Mouse (Mus musculus): ENCODE measurements around the gene Bnipl.

Gene Bnipl

DNA sequence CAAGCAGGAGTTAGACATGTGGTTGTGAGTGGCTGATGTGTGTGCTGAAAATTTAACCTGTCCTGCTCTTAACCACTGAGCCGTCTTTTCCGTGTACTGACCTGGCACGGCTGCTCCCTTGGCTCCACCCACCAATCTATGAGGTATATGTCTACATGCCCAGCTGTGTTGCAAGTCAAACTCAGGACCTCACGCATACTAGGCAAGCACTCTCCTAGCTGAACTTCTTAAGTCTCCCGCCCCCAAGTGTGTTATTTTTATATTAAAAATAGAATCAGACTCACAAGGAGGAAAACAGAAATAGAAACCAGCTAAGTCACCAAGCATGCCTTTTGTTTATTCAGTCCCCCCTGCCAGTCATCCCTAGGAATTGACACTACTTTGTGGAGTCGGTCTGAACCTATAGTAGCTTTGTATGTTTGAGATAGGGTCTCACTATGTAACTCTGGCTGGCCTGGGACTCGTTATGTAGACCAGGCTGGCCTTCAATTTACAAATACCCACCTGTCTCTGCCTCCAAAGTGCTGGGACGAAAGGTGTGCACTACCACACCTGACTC is 13.4 kb downstream of the Bnipl start:
- DNase-seq (ENCODE audit: low read depth): no peak

DNA sequence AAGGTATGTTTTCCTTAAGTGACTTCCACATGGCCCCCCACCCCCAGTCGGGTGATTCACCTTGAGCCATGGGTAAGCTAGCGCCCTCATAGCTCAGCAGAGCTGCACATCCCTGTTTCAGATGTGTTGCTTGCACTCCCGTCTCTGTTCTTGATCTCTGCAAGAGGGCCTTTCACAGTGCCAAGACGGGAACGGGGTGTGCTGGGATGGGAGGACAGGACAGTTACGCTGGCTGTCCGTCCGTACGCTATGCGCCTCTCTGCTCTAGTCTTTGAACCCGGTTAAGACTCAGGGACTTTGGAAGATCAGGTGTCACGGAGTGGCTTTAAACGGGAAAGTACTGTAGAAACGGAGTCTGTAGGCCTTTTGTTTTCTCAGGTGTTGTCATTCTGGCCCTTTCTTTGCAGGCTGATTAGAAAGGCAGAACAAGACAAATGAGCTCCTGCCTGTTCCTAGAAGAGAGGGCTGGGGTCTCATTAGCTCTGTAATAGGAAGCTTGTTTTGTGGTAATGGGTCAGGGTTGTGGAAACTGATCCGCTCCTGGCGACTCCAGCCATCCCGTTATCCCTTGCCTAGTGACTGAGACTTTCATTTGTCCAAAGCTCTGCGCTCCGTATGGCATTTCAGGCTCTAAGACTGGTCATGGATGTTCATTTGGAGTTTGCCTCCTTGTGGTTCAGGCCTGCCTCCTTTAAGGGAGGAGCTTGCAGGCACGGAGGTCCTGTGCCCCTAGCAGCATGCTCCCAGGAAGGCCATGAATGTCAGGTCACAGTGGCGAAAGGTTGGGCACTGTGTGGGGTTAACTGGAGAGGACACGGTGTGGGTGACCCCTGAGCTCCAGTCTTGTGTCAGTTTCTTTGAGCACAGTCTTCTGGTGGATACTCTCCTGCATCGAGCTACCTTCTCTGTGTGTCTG is 15.3 kb downstream of the Bnipl start:
- no peak for DNase-seq (ENCODE audit: low read depth)

DNA sequence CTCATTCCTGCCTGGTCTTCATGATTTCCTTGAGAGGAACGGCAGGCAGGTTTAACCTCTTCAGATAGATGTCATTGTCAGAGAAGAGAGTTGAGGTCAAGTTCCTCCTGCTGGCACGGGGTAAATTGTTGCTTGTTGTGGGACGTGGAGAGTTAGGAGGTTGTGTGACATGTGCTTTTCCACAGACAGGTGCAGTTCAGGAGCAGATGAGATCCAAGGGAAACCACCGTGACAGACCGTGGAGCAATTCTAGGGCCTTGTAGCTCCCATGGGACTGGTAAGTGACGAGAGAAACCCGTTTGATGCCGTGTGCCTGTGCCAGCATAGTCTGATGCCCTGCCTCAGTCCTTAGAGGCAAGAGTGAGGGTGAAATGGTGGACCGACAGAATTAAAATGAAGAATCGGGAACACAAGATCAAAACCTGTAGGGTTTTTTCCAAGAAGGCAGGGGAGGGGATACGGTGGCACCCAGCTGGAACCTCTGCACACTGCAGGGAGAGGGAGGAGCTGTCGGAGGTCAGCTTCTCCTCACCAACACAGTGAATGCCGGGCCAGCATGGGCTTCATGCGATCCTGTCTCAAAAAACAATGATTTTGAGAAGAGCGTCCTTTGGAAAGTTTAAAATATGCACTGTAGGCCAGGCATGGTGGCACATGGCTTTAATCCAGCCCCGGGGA is 17.6 kb downstream of the Bnipl start:
- DNase-seq (ENCODE audit: low read depth): no peak

DNA sequence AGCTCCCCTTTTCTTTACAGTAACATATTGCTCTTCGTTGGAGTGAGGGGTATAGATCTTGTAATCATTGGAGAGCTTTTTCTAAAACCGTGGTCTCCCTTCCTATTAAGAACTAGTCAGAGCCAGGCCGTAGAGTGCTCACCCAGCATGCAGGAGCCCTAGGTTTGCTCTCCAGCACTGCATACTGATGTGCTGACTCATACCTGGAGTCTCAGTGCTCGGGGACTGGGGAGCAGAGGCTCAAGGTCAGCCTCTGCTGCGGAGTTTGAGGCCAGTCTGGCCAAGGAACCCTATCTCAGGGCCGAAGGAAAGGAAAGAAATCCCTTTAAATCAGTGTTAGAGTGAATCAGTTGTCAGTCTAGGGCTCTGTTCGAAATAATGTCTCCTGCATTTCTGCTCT is 18.2 kb downstream of the Bnipl start:
- no peak for DNase-seq (ENCODE audit: low read depth)

DNA sequence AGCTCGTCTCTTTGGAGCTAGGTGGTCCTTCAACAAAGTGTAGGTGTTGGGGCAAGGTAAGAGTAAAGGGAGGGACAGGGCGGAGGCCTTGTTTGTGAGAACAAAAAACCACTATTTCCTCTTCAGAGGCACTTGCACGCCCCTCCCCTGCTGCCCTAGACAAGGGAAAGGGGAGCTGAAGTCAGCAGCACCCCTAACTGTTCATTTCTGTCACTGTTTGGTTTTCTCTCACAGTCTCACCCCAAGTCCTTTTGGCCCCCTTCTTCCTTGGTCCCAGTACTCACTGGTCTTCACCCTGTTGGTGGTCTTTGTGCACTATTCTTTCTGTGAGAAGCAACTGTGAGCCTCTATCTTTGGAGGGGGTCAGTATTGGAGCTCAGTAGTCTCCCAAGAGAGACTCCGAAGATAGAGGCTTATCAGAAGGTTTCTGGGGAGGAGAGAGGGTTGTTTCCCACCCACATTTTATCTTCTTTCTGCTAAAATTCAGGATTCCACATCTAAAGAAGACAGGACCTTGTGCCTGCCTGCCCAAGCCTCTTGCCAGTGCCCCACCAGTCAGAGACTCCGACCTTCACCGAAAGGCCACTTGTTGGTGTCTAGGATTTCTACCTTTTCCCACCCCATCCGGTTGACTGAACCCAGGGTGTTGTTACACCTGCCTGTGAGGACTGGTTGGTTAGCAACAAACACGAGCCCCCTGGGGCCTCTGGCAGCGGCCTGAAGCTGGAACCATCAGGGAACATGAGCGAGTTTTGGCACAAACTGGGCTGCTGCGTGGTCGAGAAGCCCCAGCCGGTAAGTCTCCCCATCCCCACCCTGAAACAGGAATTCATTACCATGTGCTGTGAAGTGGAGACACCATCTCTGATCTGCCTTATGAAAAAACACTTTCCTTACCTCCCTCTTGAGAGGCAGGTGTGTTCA is 19.4 kb downstream of the Bnipl start, which contains the start of gene Mllt11:
Mllt11 (minus strand) TSS at position 874 of the 924 bp plus-strand sequence.
- no peak for DNase-seq (ENCODE audit: low read depth)

DNA sequence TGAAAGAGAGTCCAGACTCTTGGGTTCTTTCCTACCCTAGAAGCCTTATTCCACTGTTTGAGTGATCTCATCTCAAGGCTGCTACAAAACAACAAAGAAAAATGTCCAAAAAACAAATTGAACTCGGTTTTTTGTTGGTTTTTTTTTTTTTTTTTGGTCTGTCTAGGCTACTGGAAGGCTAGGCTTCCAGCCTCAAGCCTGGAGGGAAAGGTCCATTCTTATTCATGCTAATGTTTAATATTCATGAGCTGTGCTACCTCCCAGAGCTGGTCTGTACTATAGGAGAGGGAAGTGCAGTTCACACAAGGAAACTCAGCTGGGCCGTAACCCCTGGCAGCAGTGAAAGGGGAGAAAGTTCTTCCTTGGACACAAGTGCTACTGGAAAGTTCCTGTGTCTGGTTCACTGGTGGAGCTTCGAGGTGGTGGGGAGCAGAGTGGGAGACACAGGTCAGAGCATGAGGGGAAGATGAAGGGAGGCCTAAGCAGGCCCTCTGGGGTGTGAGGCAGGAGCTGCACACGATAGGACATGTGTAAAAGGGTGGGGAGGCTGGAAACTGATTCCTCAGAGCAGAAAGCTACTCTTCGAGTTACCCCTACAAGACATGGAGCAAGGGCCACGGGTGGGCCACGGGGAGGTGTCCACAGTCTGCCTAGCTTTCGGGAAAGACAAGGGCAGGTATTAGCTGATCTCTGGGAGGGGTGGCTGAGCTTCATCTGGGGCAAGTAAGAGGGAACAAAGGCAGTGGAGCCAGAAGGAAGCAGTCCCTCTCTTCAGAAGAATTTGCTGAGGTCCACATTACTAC is 20.3 kb downstream of the Bnipl start:
- DNase-seq (ENCODE audit: low read depth): no peak

DNA sequence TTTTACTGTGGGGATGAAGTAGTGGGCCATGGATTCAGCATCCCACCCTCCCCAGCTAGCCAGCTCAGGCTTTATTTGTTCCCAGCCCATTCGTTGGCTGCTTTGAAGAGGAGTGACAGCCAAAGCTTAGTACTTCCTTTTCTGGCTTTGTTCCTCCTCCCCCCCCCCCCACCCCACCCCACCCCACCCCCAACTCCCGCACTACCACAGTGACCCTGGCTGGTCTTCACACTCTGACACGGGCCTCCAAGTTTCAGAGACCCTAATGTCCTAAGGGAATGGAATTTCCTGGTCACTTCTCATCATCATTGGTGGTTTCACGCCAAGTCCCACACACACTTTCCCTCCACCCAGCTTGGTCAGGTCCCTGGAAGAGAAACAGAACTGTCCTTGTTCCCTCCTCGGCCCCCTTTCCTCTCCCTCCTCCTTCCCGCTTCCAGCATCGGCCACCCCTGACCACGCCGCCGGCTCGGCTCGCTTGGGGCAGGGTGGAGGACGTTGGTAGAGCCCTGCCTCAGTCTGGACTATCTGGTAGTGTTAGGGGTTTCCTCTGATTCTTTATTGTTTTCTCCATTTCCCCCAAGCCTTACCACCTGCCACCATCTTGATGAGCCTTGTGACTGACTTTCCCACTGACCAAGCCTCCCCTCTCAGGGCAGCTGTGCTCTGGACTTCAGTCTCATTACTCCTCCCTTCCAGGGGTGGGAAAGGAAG is 21.1 kb downstream of the Bnipl start:
- DNase-seq (ENCODE audit: low read depth): no peak

DNA sequence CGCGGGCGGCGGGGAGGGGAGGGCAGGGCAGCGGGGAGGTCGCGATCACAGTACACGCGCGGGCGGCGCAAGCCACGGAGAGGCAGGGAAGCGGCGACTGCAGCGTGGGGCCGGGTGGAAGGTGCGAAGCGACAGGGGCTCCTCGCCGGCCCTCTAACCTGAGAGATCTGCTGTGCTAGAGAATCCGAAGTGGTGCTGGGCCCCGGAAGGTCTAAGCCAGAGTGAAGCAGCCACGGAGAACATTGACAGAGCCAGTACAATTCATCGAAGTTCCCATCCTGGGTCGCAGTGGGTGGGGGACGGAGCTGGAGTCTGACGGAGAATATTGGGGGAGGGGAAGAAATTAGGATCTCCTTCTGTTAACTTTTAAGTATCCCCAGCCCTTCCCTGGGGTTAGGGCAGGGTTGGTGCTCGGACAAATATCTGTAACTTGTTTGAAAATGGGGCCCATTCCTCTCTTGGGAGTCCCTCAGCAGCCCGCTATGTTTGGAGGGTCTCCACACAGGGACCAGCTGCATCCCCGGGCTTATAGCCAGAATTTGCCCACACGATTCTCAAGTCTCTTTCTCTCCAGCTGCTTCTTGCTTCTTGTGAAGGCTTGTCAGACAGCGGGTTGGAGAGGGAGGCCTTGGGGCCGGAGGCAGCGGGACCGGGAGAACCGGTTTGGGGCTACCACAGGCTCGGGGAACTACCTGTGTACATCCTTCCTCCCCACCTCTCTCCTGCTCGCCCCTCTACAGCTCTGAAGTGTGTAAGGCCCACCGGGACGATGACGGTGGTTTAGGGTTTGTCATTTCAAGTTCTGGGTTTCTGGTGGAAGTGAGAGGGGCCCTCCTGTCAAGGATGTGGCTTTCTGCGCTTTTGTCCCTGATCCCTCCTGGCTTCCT is 21.9 kb downstream of the Bnipl start:
- no peak for DNase-seq (ENCODE audit: low read depth)

DNA sequence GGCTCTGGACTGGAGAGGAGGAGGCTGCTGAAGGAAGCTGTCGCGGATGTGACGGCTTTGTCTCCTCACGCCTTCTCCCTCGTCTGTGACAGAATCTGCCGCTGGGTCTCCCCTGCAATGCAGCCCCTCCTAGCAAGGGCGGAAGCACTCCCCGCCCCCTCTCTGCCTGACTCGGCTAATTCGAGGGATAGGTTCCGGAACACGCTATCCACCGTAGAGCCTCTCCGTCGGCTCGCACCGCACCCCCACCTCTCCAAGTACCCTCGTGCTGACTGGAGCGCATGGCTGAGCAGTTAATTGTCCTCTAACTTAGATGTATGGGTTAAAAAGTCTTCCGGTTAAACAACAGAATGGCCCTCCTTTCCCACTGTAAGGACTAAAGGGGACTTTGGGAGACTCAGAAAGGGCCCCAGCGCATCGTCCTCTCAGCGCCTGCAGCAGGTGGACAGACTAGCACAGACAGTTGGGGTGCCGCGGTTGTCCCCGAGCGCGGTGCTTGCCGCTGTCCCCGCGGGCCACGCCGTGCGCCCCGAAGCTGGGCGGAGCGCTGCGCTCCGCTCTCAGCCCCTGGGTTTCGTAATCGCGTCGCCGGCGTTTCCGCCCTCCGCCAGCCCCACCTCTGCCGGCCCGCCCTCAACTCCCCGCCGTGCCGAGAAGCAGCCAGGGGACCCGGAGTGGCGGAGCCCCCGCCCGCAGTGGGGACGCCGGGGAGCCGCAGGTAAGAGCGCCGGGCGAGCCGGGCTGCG is 22.7 kb downstream of the Bnipl start, which contains the start of gene Cdc42se1:
Cdc42se1 (plus strand) TSS at position 585 of the 746 bp plus-strand sequence.
- peak; percentile 78 for DNase-seq (ENCODE audit: low read depth)

DNA sequence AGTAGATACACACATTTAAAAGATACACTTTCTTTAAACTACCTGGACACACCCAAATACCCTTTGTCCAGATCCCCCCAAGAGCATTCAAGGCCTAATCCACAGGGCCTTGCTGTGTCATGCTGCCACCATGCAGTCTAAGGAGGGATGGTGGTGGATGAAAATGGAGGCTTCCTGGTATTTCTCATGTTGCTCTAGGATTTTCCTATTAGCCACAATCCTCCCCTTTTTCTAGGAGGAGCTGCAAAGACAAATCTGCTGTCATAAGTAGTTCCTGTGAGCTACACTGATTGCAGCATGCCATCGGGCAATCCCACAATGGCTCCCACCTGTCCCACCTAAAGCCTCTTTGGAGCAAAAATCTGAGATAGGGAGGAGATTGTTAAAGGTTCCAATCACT is 23.8 kb downstream of the Bnipl start:
- DNase-seq (ENCODE audit: low read depth): no peak

DNA sequence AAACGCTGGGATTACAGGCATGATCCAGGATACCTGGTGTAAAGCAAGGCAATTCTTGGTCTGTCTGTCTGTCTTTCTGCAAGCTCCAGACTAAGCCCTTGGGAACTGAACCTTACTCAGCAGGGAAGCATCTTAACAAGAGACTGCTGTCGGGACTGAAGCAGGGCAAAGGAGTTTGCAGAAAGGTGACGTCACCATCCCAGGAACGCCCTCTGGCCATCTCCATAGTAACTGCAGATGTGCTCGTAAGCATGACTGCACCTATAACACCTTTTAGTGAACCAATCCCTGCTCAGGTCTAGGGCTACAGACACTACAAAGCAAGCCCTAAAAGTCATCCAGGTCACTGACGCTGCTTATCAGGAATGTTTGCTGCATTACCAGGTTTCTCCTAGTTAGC is 26.7 kb downstream of the Bnipl start:
- DNase-seq (ENCODE audit: low read depth): no peak

DNA sequence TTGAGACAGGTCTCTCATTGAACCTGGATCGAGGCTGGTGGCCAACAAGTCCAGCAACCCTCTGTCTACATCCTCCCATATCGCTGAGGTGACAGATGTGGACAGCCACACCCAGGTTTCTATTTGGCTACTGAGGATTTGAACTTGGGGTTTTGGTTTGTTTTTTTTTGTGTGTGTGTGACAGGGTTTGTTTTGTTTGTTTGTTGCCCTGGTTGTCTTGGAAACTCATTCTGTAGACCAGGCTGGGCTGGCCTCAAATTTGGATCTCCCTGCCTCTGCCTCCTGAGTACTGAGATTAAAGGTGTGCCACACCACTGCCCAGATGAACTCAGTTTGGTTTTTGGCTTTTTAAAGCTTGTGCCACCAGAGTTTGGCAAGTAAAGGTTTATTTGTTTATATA is 28.0 kb downstream of the Bnipl start:
- DNase-seq (ENCODE audit: low read depth): no peak

DNA sequence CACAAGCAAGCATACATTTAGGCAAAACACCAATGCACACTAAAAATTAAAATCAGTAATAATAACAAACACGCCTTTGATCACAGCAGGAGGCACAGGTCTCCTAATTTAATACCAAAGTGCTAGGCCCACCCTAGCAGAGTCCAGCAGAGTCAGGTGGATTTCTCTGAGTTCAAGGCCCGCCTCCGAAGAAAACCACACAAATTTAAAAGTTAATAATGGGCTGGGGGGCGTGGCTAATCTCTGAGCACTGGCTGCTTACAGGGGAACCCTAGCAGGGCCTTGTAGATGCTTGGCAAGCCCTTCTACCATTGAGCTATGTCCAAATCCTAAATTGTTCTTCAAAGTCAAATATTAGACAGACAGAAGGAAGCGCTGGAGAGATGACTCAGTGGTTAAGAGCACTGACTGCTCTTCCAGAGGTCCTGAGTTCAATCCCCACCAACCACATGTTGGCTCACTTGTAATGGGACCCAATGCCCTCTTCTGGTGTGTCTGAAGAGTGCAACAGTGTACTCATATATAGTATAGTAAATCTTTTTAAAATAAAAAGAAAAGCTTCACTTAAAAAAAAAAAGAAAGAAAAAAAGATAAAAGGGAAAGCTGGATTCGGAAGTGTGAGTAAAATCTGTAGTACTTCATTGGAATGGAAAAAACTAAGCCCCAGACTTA is 32.4 kb downstream of the Bnipl start:
- DNase-seq (ENCODE audit: low read depth): no peak

DNA sequence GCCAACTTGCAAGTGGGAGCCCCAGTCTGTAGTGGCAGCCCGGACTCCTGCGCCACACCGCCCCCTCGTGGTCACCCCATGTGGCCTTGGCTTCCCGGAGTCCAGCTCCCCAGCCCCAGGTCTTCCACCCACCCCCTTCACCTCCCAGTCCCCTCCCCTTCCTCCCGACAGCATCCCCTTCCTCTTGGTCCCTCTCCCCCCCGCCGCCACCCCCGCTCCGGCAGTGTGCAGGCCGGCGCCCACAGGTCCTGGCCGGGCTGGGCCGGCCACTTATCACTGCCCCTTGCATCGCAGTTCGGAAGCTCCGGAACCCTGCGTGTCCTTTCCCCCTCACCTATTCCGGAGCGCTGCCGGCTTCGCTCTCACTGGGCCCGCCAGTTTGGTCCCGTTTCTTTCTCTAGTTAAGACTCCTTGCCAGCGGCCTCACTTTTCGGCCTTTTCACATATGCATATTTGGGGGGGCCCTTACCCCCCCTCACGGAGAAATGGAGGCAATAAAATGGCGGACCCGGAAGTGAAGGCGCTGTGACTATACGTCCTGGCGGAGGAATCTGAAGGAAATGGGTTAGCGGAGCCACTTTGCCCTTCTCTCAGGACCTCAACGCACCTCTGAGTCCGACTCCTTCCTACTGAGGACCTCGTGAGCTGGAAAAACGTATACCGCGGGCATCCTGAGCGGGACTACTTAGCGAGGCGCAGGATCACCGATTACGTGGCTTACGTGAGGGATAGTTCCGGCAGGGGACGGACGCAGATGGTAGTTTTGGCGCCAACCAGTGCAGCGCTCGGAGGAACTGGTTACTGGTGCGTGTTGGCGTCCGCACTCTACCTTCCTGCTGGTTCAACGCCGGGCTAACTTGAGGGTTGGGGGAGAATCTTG is 33.5 kb downstream of the Bnipl start, which contains the start of gene Gabpb2:
Gabpb2 (minus strand) TSS at position 662 of the 880 bp plus-strand sequence.
- DNase-seq (ENCODE audit: low read depth): peak; percentile 88

DNA sequence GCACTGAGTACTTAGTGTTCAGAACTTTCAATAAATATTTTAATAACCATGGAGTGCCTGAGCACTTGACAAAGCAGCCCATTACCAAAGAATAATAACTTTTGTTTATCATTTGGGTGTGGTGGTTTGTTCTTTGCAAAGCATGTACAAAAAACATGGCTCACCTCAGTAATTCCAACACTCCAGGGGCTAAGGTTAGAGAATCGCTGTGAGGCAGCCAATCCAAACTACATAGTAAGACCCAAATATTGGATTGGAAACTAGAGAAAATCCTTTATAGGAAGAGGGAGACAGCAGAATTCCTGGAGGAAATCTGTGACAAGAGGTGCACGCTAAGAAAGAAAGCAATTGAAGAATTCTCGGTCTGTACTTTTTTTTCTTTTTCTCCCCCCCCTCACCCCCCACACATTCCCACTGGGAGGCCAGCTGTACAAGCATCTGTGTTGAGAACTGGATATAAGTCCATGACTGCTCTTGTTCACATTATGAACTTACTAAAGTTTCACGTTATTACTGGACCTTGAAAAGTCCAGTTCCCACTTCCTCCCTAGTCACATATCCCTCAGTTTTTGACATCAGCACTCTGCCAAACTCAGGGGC is 34.2 kb downstream of the Bnipl start:
- no peak for DNase-seq (ENCODE audit: low read depth)

DNA sequence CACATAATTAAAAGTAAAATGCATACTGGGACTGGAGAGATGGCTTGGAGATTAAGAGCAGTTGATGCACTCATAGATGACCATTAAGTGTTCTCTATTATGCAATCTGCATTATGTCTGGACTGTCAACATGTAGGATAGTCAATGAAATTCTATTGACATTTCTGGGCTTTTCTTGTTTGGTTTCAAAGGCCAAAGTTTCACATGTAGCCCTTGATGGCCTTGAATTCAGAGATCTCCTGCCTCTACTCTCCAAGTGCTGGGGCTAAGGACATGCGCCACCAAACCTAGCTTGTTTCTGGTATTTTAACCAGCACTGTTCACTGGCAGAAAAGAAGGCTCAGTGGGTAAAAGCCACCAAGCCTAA is 37.4 kb downstream of the Bnipl start:
- no peak for DNase-seq (ENCODE audit: low read depth)
